Mouse (Mus musculus) liver, embryonic 16.5 days (tissue): Measurements from ENCODE around the gene Tppp3. TPM values are rescaled to one million over a fixed set of nuclear protein-coding genes. Genes with fewer than 3 reads are reported as not detected.

Experiments
- ATAC-seq: fragments of 200-750 bp; cut with Nextera tagmentation; 2 replicates; pipeline ENCODE4 v1.8.0; 2017; ENCODE audit warnings: low read depth, mild to moderate bottlenecking, moderate number of reproducible peaks, moderate library complexity
- H3K27ac ChIP-seq: fragments of 300-500 bp; sonication (generic); 2 replicates; pipeline ENCODE4 v1.5.1; 2014; ENCODE audit warnings: mild to moderate bottlenecking, low read length
- H3K27me3 ChIP-seq: fragments of 300-500 bp; sonication (generic); 2 replicates; pipeline ENCODE4 v1.6.1; 2014; ENCODE audit warnings: low read depth, low read length, mixed read lengths; ENCODE audit not compliant: control insufficient read depth, insufficient read depth
- H3K36me3 ChIP-seq: fragments of 300-500 bp; sonication (generic); 2 replicates; pipeline ENCODE4 v1.6.1; 2014; ENCODE audit warnings: mild to moderate bottlenecking; ENCODE audit not compliant: control insufficient read depth, insufficient read depth
- H3K4me1 ChIP-seq: fragments of 300-500 bp; sonication (generic); 2 replicates; pipeline ENCODE4 v1.6.1; 2014; ENCODE audit warnings: low read depth, low read length, mixed read lengths; ENCODE audit not compliant: control insufficient read depth
- H3K4me2 ChIP-seq: fragments of 300-500 bp; sonication (generic); 2 replicates; pipeline ENCODE4 v1.6.1; 2014; ENCODE audit warnings: low read depth, low read length, mixed read lengths
- H3K4me3 ChIP-seq: fragments of 300-500 bp; sonication (generic); 2 replicates; pipeline ENCODE4 v1.5.1; 2014; ENCODE audit warnings: low read depth, mild to moderate bottlenecking, low read length
- H3K9ac ChIP-seq: fragments of 300-500 bp; sonication (generic); 2 replicates; pipeline ENCODE4 v1.6.1; 2014; ENCODE audit warnings: low read depth, low read length
- H3K9me3 ChIP-seq: fragments of 300-500 bp; sonication (generic); replicated peaks from 2 replicates; pipeline ENCODE4 v1.6.1; 2016; ENCODE audit warnings: low read length; ENCODE audit not compliant: control insufficient read depth
- WGBS: fragments of 180-500 bp; shearing (Covaris S2); extraction: QIAGEN DNeasy Blood & Tissue Kit; methylation state at CpG from one replicate; pipeline ENCODE4 v1.1.7; 2014; ENCODE audit not compliant: insufficient replicate concordance; 5-methylcytosine and 5-hydroxymethylcytosine counted together
- polyA plus RNA-seq: library from polyadenylated mRNA; unstranded; fragments of >200 nt; fragmentation: Nextera tagmentation; extraction: Ambion mirVana; gene quantifications from 2 replicates; pipeline ENCODE4 v1.2.1, GENCODE M21; 2015

The Tppp3 gene
- polyA plus RNA-seq, 1 experiment from 2014 or later, result 5.9 TPM

GRCm38 (mm10) chr8:105481013-105481412 lies 9.7 kb upstream of the Tppp3 start:
- Histone ChIP-seq H3K9me3 (no peaks in the 10 kb centered on the region), H3K36me3 (no peaks in the 10 kb centered on the region), H3K9ac (no peak overlapping the region), H3K4me1 (no peaks in the 10 kb centered on the region), H3K4me2 (no peak overlapping the region), H3K27ac (no peak overlapping the region), H3K27me3 (no peaks in the 10 kb centered on the region), H3K4me3 (no peak overlapping the region)
- 42% methylated on average over 2 of the region's 2 CpGs for WGBS
- no peak for ATAC-seq

- Histone ChIP-seq H3K27ac (no peak overlapping the region), H3K9ac (no peak overlapping the region), H3K36me3 (no peaks in the 10 kb centered on the region), H3K4me2 (no peak overlapping the region), H3K27me3 (peaks cover 17% of the 10 kb centered on the region), H3K4me3 (no peak overlapping the region), H3K4me1 (no peaks in the 10 kb centered on the region; the same call in 1 of the 2 replicates), H3K9me3 (no peaks in the 10 kb centered on the region)
- ATAC-seq, result no peak
- WGBS, result 62% methylated on average over 3 of the region's 3 CpGs
Measured at GRCm38 (mm10) chr8:105477792-105478191, 6.5 kb upstream of the Tppp3 start.

- Histone ChIP-seq H3K4me2 (no peak overlapping the region), H3K4me3 (no peak overlapping the region), H3K27me3 (peaks cover 26% of the 10 kb centered on the region), H3K36me3 (no peaks in the 10 kb centered on the region), H3K27ac (no peak overlapping the region), H3K9me3 (no peaks in the 10 kb centered on the region), H3K4me1 (no peaks in the 10 kb centered on the region; the same call in none of the 2 replicates), H3K9ac (no peak overlapping the region)
- 45% methylated on average over 25 of the region's 25 CpGs for WGBS
- ATAC-seq, result no peak
Measured at GRCm38 (mm10) chr8:105476628-105477413, 5.5 kb upstream of the Tppp3 start.

DNA sequence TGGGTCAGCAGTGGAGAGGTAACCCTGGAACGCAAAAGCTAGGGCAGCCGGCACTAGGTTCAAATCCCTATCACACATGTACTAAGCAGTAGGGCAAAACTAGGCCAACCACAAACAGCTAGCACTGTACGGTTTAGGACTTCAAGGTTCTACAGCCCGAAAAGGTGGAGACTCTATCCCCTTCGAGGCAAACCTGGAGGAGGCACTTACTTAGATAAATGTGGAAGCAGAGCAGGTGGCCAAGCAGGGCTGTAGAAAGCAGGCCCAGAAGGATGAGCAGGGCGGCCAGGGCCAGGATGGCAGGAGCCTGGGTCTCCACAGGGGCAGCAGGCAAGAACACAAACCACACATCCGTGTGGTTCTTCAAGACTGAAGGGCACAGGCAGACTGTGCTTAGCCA lies 4.8 kb upstream of the Tppp3 start:
- Histone ChIP-seq H3K4me2 (no peak overlapping the region), H3K27ac (no peak overlapping the region), H3K27me3 (peaks cover 33% of the 10 kb centered on the region), H3K9ac (no peak overlapping the region), H3K36me3 (no peaks in the 10 kb centered on the region), H3K9me3 (no peaks in the 10 kb centered on the region), H3K4me3 (no peak overlapping the region), H3K4me1 (peaks cover 6% of the 10 kb centered on the region)
- WGBS, result 74% methylated on average over 7 of the region's 7 CpGs
- ATAC-seq, result no peak

DNA sequence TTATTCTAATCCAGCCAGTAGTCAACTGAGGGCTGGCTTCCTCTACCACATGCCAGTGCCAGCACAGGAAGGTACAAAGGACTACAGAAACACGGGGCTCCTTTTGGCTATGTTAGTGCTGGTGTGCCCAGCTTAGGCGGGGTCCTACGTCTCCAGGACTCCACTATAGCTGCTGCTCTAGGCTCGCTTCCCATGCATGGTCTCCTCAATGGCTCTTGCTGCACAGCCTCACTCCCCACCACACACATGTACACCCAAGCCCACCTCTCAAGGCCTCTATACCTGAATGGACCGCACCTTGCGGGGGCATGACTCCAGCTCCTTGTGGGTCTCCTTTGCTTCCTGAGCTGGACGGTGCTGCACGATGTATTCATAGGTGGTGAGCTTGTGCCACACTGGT lies 4.4 kb upstream of the Tppp3 start:
- peaks cover 11% of the 10 kb centered on the region for H3K4me1 ChIP-seq
- no peak overlapping the region for H3K27ac ChIP-seq
- H3K4me3 ChIP-seq, result no peak overlapping the region
- no peaks in the 10 kb centered on the region for H3K36me3 ChIP-seq
- H3K9ac ChIP-seq, result no peak overlapping the region
- H3K27me3 ChIP-seq, result peaks cover 37% of the 10 kb centered on the region
- 85% methylated on average over 8 of the region's 8 CpGs for WGBS
- no peaks in the 10 kb centered on the region for H3K9me3 ChIP-seq
- no peak overlapping the region for H3K4me2 ChIP-seq
- ATAC-seq, result no peak

DNA sequence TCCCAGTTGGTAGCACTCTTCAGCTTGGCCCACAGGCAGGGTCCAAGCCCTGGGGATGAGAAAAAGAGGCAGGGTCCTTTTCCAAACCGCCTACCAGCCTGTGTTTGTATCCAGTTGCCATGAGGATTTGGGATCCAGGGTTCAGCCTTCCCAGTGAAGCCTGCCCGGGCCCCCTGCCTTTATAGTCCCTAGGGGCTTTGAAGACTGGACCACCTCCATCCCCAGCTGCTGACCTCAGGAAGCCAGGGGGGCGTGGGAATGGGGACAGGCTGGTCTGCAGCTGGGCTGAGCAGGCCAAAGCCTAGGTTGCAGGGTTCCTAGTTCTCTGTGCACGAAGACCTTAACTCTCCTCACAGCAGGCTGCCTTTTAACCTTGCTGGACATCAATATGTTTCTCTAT lies 3.9 kb upstream of the Tppp3 start:
- Histone ChIP-seq H3K27me3 (peaks cover 42% of the 10 kb centered on the region), H3K4me1 (peaks cover 15% of the 10 kb centered on the region), H3K27ac (no peak overlapping the region), H3K9me3 (no peaks in the 10 kb centered on the region), H3K4me2 (no peak overlapping the region), H3K9ac (no peak overlapping the region), H3K4me3 (no peak overlapping the region), H3K36me3 (no peaks in the 10 kb centered on the region)
- ATAC-seq, result no peak
- 47% methylated on average over 4 of the region's 4 CpGs for WGBS

DNA sequence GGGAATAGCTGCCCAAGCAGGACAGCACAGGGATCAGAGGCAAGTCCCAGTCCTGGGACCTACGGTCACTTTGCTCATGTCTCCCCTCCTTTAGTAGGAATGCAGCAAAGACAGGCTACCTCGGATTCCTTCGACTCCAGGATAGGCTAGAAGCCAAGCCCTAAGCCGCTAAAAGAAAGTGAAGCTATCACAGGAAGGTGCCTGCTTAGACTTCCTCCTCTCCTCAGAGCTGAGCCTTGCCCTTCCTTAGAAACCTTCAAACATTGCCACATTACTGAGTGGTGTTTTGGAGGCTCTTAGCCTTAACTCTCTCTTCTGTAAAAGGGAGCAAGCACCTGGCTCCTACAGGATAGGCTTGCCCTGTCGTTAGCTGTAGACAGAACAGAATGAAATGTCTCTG lies 3.4 kb upstream of the Tppp3 start:
- WGBS, result 35% methylated on average over 5 of the region's 5 CpGs
- no peak overlapping the region for H3K27ac ChIP-seq
- H3K9me3 ChIP-seq, result no peaks in the 10 kb centered on the region
- no peak overlapping the region for H3K4me2 ChIP-seq
- ATAC-seq, result no peak
- peaks cover 21% of the 10 kb centered on the region for H3K4me1 ChIP-seq
- H3K27me3 ChIP-seq, result peaks cover 45% of the 10 kb centered on the region
- H3K4me3 ChIP-seq, result no peak overlapping the region
- no peak overlapping the region for H3K9ac ChIP-seq
- H3K36me3 ChIP-seq, result no peaks in the 10 kb centered on the region

- Histone ChIP-seq H3K4me2 (no peak overlapping the region), H3K4me1 (peaks cover 28% of the 10 kb centered on the region), H3K27ac (no peak overlapping the region), H3K36me3 (no peaks in the 10 kb centered on the region), H3K27me3 (peaks cover 45% of the 10 kb centered on the region), H3K4me3 (no peak overlapping the region), H3K9ac (no peak overlapping the region), H3K9me3 (no peaks in the 10 kb centered on the region)
- 26% methylated on average over 17 of the region's 17 CpGs for WGBS
- ATAC-seq, result no peak
Measured at GRCm38 (mm10) chr8:105473816-105474606, 2.7 kb upstream of the Tppp3 start.

DNA sequence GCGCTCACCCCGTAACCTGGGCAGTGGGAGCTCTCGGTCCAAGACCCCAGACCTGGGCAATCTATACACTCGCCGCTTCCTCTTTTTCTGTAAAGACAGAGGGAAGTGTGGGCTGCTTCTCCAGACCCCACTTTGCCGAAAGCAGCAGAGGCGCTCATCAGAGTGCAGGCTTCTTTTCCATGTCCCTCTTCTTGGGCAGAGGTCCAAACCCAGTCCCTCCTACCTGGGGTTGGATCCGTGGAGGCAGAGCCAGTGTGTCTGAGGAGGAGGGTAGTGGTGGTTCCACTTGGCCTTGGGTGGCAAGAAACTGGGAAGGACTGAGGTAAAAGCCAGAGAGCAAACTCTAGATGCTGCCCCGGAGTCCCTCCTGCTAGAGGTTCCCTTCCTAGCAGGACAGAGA lies 1.7 kb upstream of the Tppp3 start:
- Histone ChIP-seq H3K9me3 (no peaks in the 10 kb centered on the region), H3K4me1 (peaks cover 28% of the 10 kb centered on the region), H3K4me3 (no peak overlapping the region), H3K27ac (no peak overlapping the region), H3K36me3 (no peaks in the 10 kb centered on the region), H3K4me2 (no peak overlapping the region), H3K9ac (no peak overlapping the region), H3K27me3 (peaks cover 45% of the 10 kb centered on the region)
- 31% methylated on average over 9 of the region's 9 CpGs for WGBS
- ATAC-seq, result no peak
